Mouse (Mus musculus) adrenal gland, postnatal 25 days (tissue): Measurements from ENCODE around the gene Eno1. TPM values are rescaled to one million over a fixed set of nuclear protein-coding genes. Genes with fewer than 3 reads are reported as not detected.
A peak's percentile ranks its signal among the peaks of the same experiment; 100 is the strongest.
"Not testable (repeated sequence)": the region's sequence is repeated elsewhere in the genome, so short reads cannot be mapped to it uniquely, and the experiment has no call there.

Source experiments
- DNase-seq: peaks from one replicate; pipeline ENCODE4 v3.0.0; 2021; ENCODE audit warnings: mixed read lengths
- total RNA-seq: library from RNA; stranded (reverse); gene quantifications from 2 replicates; pipeline ENCODE4 v1.2.3, GENCODE M21; 2021

The Eno1 gene
- total RNA-seq, 1 experiment from 2014 or later: 428 TPM

- no peak for DNase-seq
These were observed 13.3 kb downstream of the Eno1 start for GRCm38 (mm10) chr4:150249731-150250270.

- peak; percentile 45 for DNase-seq
These were observed 14.3 kb downstream of the Eno1 start for GRCm38 (mm10) chr4:150250549-150251422.

- DNase-seq: no peak
These were observed 17.9 kb downstream of the Eno1 start for GRCm38 (mm10) chr4:150254416-150254815.

GRCm38 (mm10) chr4:150255181-150255580 is 18.7 kb downstream of the Eno1 start:
- no peak for DNase-seq

GRCm38 (mm10) chr4:150257252-150258204 is 21.0 kb downstream of the Eno1 start:
- DNase-seq: peak; percentile 87

- no peak for DNase-seq
These were observed 21.9 kb downstream of the Eno1 start for GRCm38 (mm10) chr4:150258388-150258787.

- DNase-seq: no peak
These were observed 23.1 kb downstream of the Eno1 start for GRCm38 (mm10) chr4:150259577-150259976.

GRCm38 (mm10) chr4:150260111-150260510 is 23.6 kb downstream of the Eno1 start:
- DNase-seq: no peak

GRCm38 (mm10) chr4:150260745-150261144 is 24.2 kb downstream of the Eno1 start:
- no peak for DNase-seq

GRCm38 (mm10) chr4:150262301-150262700 is 25.8 kb downstream of the Eno1 start:
- DNase-seq: no peak

GRCm38 (mm10) chr4:150264903-150265302 is 28.4 kb downstream of the Eno1 start:
- no peak for DNase-seq

- DNase-seq: no peak
These were observed 28.9 kb downstream of the Eno1 start for GRCm38 (mm10) chr4:150265471-150265870.

- DNase-seq: no peak
These were observed 30.2 kb downstream of the Eno1 start for GRCm38 (mm10) chr4:150266655-150267223.

GRCm38 (mm10) chr4:150268674-150269653 is 32.4 kb downstream of the Eno1 start:
- no peak for DNase-seq

- DNase-seq: no peak
These were observed 33.2 kb downstream of the Eno1 start for GRCm38 (mm10) chr4:150269679-150270078.

GRCm38 (mm10) chr4:150270718-150271117 is 34.2 kb downstream of the Eno1 start:
- DNase-seq: not testable (repeated sequence)

GRCm38 (mm10) chr4:150272725-150273124 is 36.2 kb downstream of the Eno1 start:
- no peak for DNase-seq

- DNase-seq: no peak
These were observed 39.0 kb downstream of the Eno1 start for GRCm38 (mm10) chr4:150275531-150275930.

- DNase-seq: not testable (repeated sequence)
These were observed 42.8 kb downstream of the Eno1 start for GRCm38 (mm10) chr4:150279336-150279735.

GRCm38 (mm10) chr4:150280002-150280401 is 43.5 kb downstream of the Eno1 start:
- no peak for DNase-seq

GRCm38 (mm10) chr4:150280459-150280858 is 43.9 kb downstream of the Eno1 start:
- no peak for DNase-seq
